Mouse (Mus musculus) regulatory T cell (primary cell): ENCODE measurements around the gene Aldh6a1.

Experiments used
- in situ Hi-C: fragments of 300-600 bp; cut with MboI, MseI; formaldehyde crosslinking; loops from one replicate; pipeline ENCODE4 v1.15.1; 2025; ENCODE audit warnings: high pct_unique_total_duplicates

Aldh6a1 gene

GRCm38 (mm10) chr12:84450718-84451646, at the start of gene Aldh6a1, which contains the start of gene Lin52:
Aldh6a1 (minus strand) TSS chr12:84451004.
Lin52 (plus strand) TSS chr12:84451422.
- in situ Hi-C loops: loop anchor here (5.0 kb wide), 1 partner anchor 34 kb away; the partner anchor contains the start of gene Rnf113a2

- in situ Hi-C loops: no loop called here
These were observed 46.0 kb upstream of the Aldh6a1 start for GRCm38 (mm10) chr12:84496795-84497194.

GRCm38 (mm10) chr12:84487324-84488056, 36.7 kb upstream of the Aldh6a1 start:
- in situ Hi-C loops: no loop called here

- in situ Hi-C loops: no loop called here
These were observed 32.2 kb upstream of the Aldh6a1 start for GRCm38 (mm10) chr12:84482778-84483585.

GRCm38 (mm10) chr12:84481251-84481650, 30.4 kb upstream of the Aldh6a1 start:
- in situ Hi-C loops: no loop called here

- in situ Hi-C loops: no loop called here
These were observed 28.1 kb upstream of the Aldh6a1 start for GRCm38 (mm10) chr12:84478937-84479336.

- in situ Hi-C loops: no loop called here
These were observed 17.9 kb upstream of the Aldh6a1 start for GRCm38 (mm10) chr12:84468701-84469100.

- in situ Hi-C loops: no loop called here
These were observed 12.1 kb upstream of the Aldh6a1 start for GRCm38 (mm10) chr12:84462856-84463255.

- in situ Hi-C loops: no loop called here
These were observed 10.6 kb upstream of the Aldh6a1 start for GRCm38 (mm10) chr12:84461416-84461815.

- in situ Hi-C loops: no loop called here
These were observed 9.0 kb upstream of the Aldh6a1 start for GRCm38 (mm10) chr12:84459845-84460244.

- in situ Hi-C loops: no loop called here
These were observed 6.1 kb upstream of the Aldh6a1 start for GRCm38 (mm10) chr12:84456911-84457310.

GRCm38 (mm10) chr12:84451801-84452200, 997 bp upstream of the Aldh6a1 start:
- in situ Hi-C loops: loop anchor here (5.0 kb wide), 1 partner anchor 34 kb away; the partner anchor contains the start of gene Rnf113a2

GRCm38 (mm10) chr12:84450351-84450717, 470 bp downstream of the Aldh6a1 start:
- in situ Hi-C loops: loop anchor here (5.0 kb wide), 1 partner anchor 33 kb away; the partner anchor contains the start of gene Rnf113a2

- in situ Hi-C loops: loop anchor here (5.0 kb wide), 1 partner anchor 33 kb away; the partner anchor contains the start of gene Rnf113a2
These were observed 917 bp downstream of the Aldh6a1 start for GRCm38 (mm10) chr12:84449887-84450286.

- in situ Hi-C loops: no loop called here
These were observed 2.6 kb downstream of the Aldh6a1 start for GRCm38 (mm10) chr12:84448181-84448580.

- in situ Hi-C loops: no loop called here
These were observed 3.4 kb downstream of the Aldh6a1 start for GRCm38 (mm10) chr12:84447386-84447785.

GRCm38 (mm10) chr12:84442526-84442925, 8.3 kb downstream of the Aldh6a1 start:
- in situ Hi-C loops: no loop called here

GRCm38 (mm10) chr12:84438697-84439096, 12.1 kb downstream of the Aldh6a1 start:
- in situ Hi-C loops: no loop called here

GRCm38 (mm10) chr12:84429825-84430224, 21.0 kb downstream of the Aldh6a1 start:
- in situ Hi-C loops: no loop called here

GRCm38 (mm10) chr12:84423990-84424389, 26.8 kb downstream of the Aldh6a1 start:
- in situ Hi-C loops: no loop called here

- in situ Hi-C loops: loop anchor here (5.0 kb wide), 1 partner anchor 35 kb away; the partner anchor contains the start of genes Aldh6a1 and Lin52
These were observed 33.2 kb downstream of the Aldh6a1 start for GRCm38 (mm10) chr12:84417605-84417922.
